Mouse (Mus musculus): ENCODE measurements around the gene Rd3. TPM values are rescaled to one million over a fixed set of nuclear protein-coding genes. Genes with fewer than 3 reads are reported as not detected.
A peak's percentile ranks its signal among the peaks of the same experiment; 100 is the strongest.

The Rd3 gene
- polyA plus RNA-seq, 1 experiment from 2014 or later = 0.45 TPM

DNA sequence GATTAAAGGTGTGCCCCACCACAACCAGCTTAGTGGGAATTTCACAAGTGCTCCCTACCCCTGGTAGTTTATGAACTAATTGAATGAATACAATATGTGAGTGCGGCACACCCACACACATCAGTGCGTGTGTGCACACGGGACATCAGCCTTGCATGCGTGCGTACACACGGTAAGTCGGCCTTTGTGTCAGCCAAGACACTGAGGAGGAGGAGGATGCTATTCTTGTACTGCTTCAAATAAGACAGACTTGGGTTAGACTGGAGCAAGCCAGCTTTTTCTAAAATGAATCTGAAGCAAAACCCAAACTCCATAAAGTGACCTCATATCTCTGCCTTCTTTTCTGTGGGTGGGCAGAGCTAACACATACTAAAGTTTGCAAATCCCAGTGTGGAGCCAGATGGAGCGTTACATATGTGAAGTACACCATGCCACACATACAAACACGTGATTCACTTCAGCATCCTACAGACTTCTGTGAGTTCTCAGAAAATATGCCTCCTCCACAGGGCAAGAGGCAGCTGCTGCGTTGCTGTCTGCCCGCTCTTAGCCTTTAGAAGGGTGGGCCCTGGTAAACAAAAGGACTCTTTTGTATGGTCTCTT lies 24.3 kb upstream of the Rd3 start:
- Histone ChIP-seq H3K9me3 (ENCODE audit: low read depth, low read length) (no peaks in the 10 kb centered on the region), H3K27me3 (ENCODE audit: insufficient read depth, low read length) (no peaks in the 10 kb centered on the region), H3K4me3 (ENCODE audit: low read depth, low read length) (no peak overlapping the region), H3K36me3 (ENCODE audit: insufficient read depth) (no peaks in the 10 kb centered on the region), H3K4me2 (no peak overlapping the region), H3K9ac (no peak overlapping the region), H3K27ac (ENCODE audit: low read depth) (no peak overlapping the region), H3K4me1 (ENCODE audit: insufficient read depth) (no peaks in the 10 kb centered on the region)
- WGBS = 85% methylated on average over 11 of the region's 11 CpGs
- ATAC-seq (ENCODE audit: insufficient read depth) (no peak), DNase-seq (no peak)
- no peak for TF ChIP-seq CTCF (IDR thresholded peaks at IDR 0.05; ENCODE audit: low read depth)

DNA sequence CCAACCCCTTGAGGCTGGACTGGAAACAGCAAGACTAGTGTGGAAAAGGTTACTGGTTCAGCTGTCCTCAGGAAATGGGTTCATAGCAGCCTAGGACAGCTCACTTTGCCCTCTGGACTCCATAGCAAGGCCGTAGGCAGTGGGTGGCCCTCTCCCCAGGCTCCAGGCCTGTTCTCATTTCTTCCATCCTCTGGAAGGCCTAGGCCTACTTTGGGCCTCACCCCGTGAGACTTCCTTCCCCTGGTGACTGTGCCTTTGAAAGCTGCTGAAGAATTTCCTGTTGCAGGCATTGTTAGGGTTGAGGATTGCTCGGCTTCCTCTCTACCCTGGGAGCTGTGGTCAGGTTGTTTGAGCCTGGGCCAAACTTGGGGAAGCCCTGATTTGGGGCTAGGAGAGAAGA lies 22.1 kb upstream of the Rd3 start:
- Histone ChIP-seq H3K9me3 (ENCODE audit: low read depth, low read length) (no peaks in the 10 kb centered on the region), H3K36me3 (ENCODE audit: insufficient read depth) (no peaks in the 10 kb centered on the region), H3K4me3 (ENCODE audit: low read depth, low read length) (no peak overlapping the region), H3K4me1 (ENCODE audit: insufficient read depth) (no peaks in the 10 kb centered on the region), H3K27ac (ENCODE audit: low read depth) (peak overlapping the region; percentile 78), H3K27me3 (ENCODE audit: insufficient read depth, low read length) (no peaks in the 10 kb centered on the region), H3K4me2 (no peak overlapping the region), H3K9ac (no peak overlapping the region)
- DNase-seq (peak; percentile 59), ATAC-seq (ENCODE audit: insufficient read depth) (peak; percentile 61; the same call in 1 of the 2 replicates)
- WGBS = 47% methylated on average over 3 of the region's 3 CpGs
- TF ChIP-seq CTCF (IDR thresholded peaks at IDR 0.05; ENCODE audit: low read depth) = no peak

DNA sequence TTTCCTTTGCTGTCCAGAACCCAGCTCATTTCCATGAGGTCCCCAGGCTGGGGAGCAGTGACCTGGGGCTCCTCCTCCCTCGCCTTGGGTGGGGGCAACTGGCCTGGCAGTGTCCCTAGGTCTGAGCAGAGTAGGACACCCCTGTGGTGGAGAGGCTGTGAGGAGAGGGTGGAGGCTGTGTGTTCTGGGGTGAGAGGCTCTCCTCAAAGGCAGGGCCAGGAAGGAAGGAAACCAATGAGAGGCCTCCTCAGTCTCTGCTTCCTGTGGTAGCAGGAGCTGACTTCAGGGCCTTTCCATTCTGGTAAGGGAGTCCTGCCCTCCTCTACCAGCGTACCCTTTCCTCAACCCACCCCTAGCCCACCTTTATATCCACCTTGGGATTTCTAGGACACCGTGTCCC lies 20.9 kb upstream of the Rd3 start:
- Histone ChIP-seq H3K27ac (ENCODE audit: low read depth) (peak overlapping the region; percentile 78), H3K9ac (no peak overlapping the region), H3K27me3 (ENCODE audit: insufficient read depth, low read length) (no peaks in the 10 kb centered on the region), H3K4me2 (peak overlapping the region; percentile 36; the same call in 1 of the 2 replicates), H3K36me3 (ENCODE audit: insufficient read depth) (no peaks in the 10 kb centered on the region), H3K4me3 (ENCODE audit: low read depth, low read length) (no peak overlapping the region), H3K4me1 (ENCODE audit: insufficient read depth) (no peaks in the 10 kb centered on the region), H3K9me3 (ENCODE audit: low read depth, low read length) (no peaks in the 10 kb centered on the region)
- WGBS = 65% methylated on average over 3 of the region's 3 CpGs
- DNase-seq (peak; percentile 38), ATAC-seq (ENCODE audit: insufficient read depth) (peak; percentile 71; the same call in 1 of the 2 replicates)
- no peak for TF ChIP-seq CTCF (IDR thresholded peaks at IDR 0.05; ENCODE audit: low read depth)

DNA sequence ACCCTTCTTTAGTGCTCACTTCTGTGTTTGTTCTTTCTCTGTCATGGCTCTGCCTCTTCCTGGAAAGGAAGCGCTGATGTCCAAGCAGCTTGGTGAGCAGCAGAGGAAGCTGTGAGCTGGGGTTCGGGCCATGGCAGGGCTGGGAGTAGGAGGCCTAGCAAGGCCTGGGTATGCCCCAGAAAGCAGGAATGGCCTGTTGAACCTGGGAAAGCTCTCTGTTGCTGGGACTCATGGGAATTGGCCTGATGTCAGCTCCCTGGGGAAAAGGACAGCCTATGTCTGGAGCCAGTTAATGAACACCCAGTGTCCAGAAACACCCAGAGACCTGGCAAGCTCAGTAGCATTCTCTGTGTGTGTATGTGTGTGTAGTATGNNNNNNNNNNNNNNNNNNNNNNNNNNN lies 20.3 kb upstream of the Rd3 start:
- Histone ChIP-seq H3K9ac (no peak overlapping the region), H3K9me3 (ENCODE audit: low read depth, low read length) (no peaks in the 10 kb centered on the region), H3K4me3 (ENCODE audit: low read depth, low read length) (no peak overlapping the region), H3K4me2 (peak overlapping the region; percentile 36; the same call in 1 of the 2 replicates), H3K4me1 (ENCODE audit: insufficient read depth) (no peaks in the 10 kb centered on the region), H3K36me3 (ENCODE audit: insufficient read depth) (no peaks in the 10 kb centered on the region), H3K27ac (ENCODE audit: low read depth) (peak overlapping the region; percentile 78), H3K27me3 (ENCODE audit: insufficient read depth, low read length) (no peaks in the 10 kb centered on the region)
- DNase-seq = no peak
- TF ChIP-seq CTCF (IDR thresholded peaks at IDR 0.05; ENCODE audit: low read depth) = no peak
- WGBS = 82% methylated on average over 2 of the region's 2 CpGs
- no peak for ATAC-seq (ENCODE audit: insufficient read depth)

DNA sequence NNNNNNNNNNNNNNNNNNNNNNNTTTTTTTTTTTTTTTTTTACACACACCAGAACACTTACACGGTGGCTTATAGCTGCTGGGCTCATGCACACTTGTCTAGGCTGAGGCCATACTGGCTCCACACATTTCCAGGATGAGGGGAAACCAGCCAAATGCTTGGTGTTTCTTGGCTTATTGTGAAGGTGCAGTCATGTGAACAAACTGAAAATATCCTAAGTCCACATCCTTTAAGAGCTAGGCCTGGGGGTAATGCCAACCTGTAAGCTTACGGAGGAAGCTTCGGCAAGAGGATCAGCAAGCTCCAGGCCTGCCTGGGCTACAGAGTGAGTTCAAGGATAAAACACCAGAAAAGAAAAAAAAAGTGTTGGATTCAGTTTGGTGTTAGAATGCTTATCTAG lies 19.8 kb upstream of the Rd3 start:
- no peaks in the 10 kb centered on the region for H3K27me3 ChIP-seq (ENCODE audit: insufficient read depth, low read length)
- no peak overlapping the region for H3K27ac ChIP-seq (ENCODE audit: low read depth)
- no peak for TF ChIP-seq CTCF (IDR thresholded peaks at IDR 0.05; ENCODE audit: low read depth)
- ATAC-seq (ENCODE audit: insufficient read depth) (no peak), DNase-seq (no peak)
- H3K4me2 ChIP-seq = 0 out of 2 replicates have a peak overlapping the region, but pooled peaks have one; percentile 36
- H3K4me1 ChIP-seq (ENCODE audit: insufficient read depth) = no peaks in the 10 kb centered on the region
- no peak overlapping the region for H3K4me3 ChIP-seq (ENCODE audit: low read depth, low read length)
- no peaks in the 10 kb centered on the region for H3K9me3 ChIP-seq (ENCODE audit: low read depth, low read length)
- 89% methylated on average over 3 of the region's 3 CpGs for WGBS
- H3K36me3 ChIP-seq (ENCODE audit: insufficient read depth) = no peaks in the 10 kb centered on the region
- H3K9ac ChIP-seq = no peak overlapping the region

DNA sequence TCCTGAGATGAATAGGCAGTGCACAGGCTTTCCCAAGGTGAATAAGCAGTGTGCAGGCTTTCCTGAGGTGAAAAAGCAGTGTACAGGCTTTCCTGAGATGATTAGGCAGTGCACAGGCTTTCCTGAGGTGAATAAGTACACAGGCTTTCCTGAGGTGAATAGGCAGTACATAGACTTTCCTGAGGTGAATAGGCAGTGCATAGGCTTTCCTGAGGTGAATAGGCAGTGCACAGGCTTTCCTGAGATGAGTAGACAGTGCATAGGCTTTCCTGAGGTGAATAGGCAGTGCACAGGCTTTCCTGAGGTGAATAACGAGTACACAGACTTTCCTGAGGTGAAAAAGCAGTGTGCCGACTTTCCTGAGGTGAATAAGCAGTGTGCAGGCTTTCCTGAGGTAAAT lies 16.2 kb upstream of the Rd3 start:
- no peak for TF ChIP-seq CTCF (IDR thresholded peaks at IDR 0.05; ENCODE audit: low read depth)
- DNase-seq = no peak
- no peaks in the 10 kb centered on the region for H3K27me3 ChIP-seq (ENCODE audit: insufficient read depth, low read length)
- H3K9me3 ChIP-seq (ENCODE audit: low read depth, low read length) = no peaks in the 10 kb centered on the region
- no peak overlapping the region for H3K27ac ChIP-seq (ENCODE audit: low read depth)
- H3K4me2 ChIP-seq = no peak overlapping the region
- H3K36me3 ChIP-seq (ENCODE audit: insufficient read depth) = no peaks in the 10 kb centered on the region
- WGBS = 45% methylated on average over 2 of the region's 2 CpGs
- H3K9ac ChIP-seq = no peak overlapping the region
- H3K4me3 ChIP-seq (ENCODE audit: low read depth, low read length) = no peak overlapping the region
- no peaks in the 10 kb centered on the region for H3K4me1 ChIP-seq (ENCODE audit: insufficient read depth)
- ATAC-seq (ENCODE audit: insufficient read depth) = no peak

DNA sequence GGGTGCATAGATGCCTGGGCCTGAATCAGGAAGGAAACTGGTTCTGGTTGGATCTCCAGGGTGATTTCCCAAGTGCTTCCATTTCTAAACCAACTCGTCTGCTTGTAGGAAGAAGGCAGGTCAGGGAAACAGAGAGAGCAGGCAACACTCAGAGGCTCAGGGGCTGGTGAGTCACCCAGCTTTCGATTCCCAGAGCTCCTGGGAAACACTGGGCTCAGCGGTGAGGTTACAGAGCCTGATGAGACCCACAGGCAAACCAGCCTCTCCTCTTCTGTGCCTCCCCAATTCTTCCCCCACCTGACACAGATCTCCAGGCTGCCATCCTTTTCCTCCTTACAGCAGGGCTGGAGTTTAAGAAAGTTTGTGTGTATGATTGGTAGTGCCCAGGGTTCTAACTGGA lies 13.8 kb upstream of the Rd3 start:
- Histone ChIP-seq H3K4me2 (no peak overlapping the region), H3K9ac (no peak overlapping the region), H3K4me1 (ENCODE audit: insufficient read depth) (no peaks in the 10 kb centered on the region), H3K4me3 (ENCODE audit: low read depth, low read length) (no peak overlapping the region), H3K27ac (ENCODE audit: low read depth) (no peak overlapping the region), H3K27me3 (ENCODE audit: insufficient read depth, low read length) (no peaks in the 10 kb centered on the region), H3K36me3 (ENCODE audit: insufficient read depth) (no peaks in the 10 kb centered on the region), H3K9me3 (ENCODE audit: low read depth, low read length) (no peaks in the 10 kb centered on the region)
- ATAC-seq (ENCODE audit: insufficient read depth) = no peak
- WGBS = 74% methylated on average over 3 of the region's 3 CpGs
- no peak for DNase-seq
- TF ChIP-seq CTCF (IDR thresholded peaks at IDR 0.05; ENCODE audit: low read depth) = no peak
